Mouse (Mus musculus): ENCODE data around the gene Bpifa5.

GRCm38 (mm10) chr2:154143735-154144134 is 18.7 kb upstream of the Bpifa5 start:
- TF ChIP-seq POLR2A (IDR thresholded peaks at IDR 0.05; ENCODE audit: borderline replicate concordance, control insufficient read depth, low read depth, low read length) (no peak), CTCF (IDR thresholded peaks at IDR 0.05; ENCODE audit: control insufficient read depth, insufficient read depth, low read length) (no peak)
